Mouse (Mus musculus): Measurements from ENCODE around the gene Fbxl17.

- no peak for TF ChIP-seq POLR2A (IDR thresholded peaks at IDR 0.05; ENCODE audit: insufficient read length, low read depth)
- TF ChIP-seq POLR2AphosphoS2 (IDR thresholded peaks at IDR 0.05; ENCODE audit: insufficient read length, low read depth): no peak
- TF ChIP-seq MYOD1 (IDR thresholded peaks at IDR 0.05; ENCODE audit: control insufficient read depth in 1 of 3, insufficient read length in 2 of 3, low read depth in 2 of 3): no peak
- no peak for TF ChIP-seq MYOG (IDR thresholded peaks at IDR 0.05; ENCODE audit: control insufficient read depth in 1 of 3, insufficient read depth in 1 of 3, insufficient read length in 2 of 3, low read depth in 2 of 3)
- TF ChIP-seq USF1 (IDR thresholded peaks at IDR 0.05; ENCODE audit: low read depth): no peak
- no peak for TF ChIP-seq MAX (IDR thresholded peaks at IDR 0.05; ENCODE audit: low read depth)
- TF ChIP-seq REST (IDR thresholded peaks at IDR 0.05; ENCODE audit: insufficient read depth, insufficient read length): no peak
- no peak for TF ChIP-seq TCF3 (IDR thresholded peaks at IDR 0.05; ENCODE audit: insufficient read length, low read depth)
- no peak for TF ChIP-seq CEBPB (IDR thresholded peaks at IDR 0.05; ENCODE audit: insufficient read depth, poor library complexity, severe bottlenecking)
- TF ChIP-seq TCF12 (IDR thresholded peaks at IDR 0.05; ENCODE audit: insufficient read depth, poor library complexity, severe bottlenecking): no peak
- TF ChIP-seq SRF (IDR thresholded peaks at IDR 0.05; ENCODE audit: control insufficient read depth, insufficient read length, low read depth): no peak
Measured at GRCm38 (mm10) chr17:63093184-63093583, 406.6 kb downstream of the Fbxl17 start.

All from myocyte (in vitro differentiated cells).